Mouse (Mus musculus) thymus, adult 2 months (tissue): ENCODE data around the gene Dgkg.

Source experiments
- CTCF ChIP-seq: fragments of 200-500 bp; IDR thresholded peaks from 2 replicates; pipeline ENCODE4 v1.5.1; 2012; ENCODE audit warnings: mild to moderate bottlenecking, control low read depth, low read length, moderate library complexity, borderline replicate concordance; ENCODE audit not compliant: control insufficient read depth, poor library complexity, insufficient read depth; ENCODE audit errors: extremely low read depth
- POLR2A ChIP-seq: fragments of 200-500 bp; IDR thresholded peaks from 2 replicates; pipeline ENCODE4 v1.6.1; 2012; ENCODE audit warnings: mild to moderate bottlenecking, low read length, control low read depth, moderate library complexity; ENCODE audit not compliant: control insufficient read depth, poor library complexity, insufficient read depth; ENCODE audit errors: extremely low read depth

DNA sequence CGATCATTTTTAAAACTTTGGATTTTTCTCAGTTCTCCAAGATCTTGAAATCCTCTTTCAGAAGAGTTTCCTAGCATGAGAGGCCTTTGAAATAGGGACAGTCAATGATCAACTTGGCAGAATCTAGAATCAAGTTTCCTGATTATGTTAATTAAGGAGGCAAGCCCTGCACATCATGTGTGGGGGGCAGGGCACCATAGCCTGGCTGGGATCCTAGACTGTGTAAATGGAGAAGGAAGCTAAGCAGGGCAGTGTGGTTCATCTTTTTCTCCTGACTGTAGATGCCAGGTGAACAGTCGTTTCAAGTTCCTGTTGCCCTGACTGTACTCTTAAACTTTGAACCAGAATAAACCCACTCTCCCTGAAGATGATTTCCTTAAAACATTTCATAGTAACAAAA lies 185.3 kb downstream of the Dgkg start:
- no peak for TF ChIP-seq CTCF
- TF ChIP-seq POLR2A, result no peak
